Mouse (Mus musculus) kidney, adult 8-10 months (tissue): Measurements from ENCODE around the gene Rabl2.

Experiments
- DNase-seq, 2 experiments: peaks; one replicate each; pipeline ENCODE4 v3.0.0; 2022

Rabl2 gene

DNA sequence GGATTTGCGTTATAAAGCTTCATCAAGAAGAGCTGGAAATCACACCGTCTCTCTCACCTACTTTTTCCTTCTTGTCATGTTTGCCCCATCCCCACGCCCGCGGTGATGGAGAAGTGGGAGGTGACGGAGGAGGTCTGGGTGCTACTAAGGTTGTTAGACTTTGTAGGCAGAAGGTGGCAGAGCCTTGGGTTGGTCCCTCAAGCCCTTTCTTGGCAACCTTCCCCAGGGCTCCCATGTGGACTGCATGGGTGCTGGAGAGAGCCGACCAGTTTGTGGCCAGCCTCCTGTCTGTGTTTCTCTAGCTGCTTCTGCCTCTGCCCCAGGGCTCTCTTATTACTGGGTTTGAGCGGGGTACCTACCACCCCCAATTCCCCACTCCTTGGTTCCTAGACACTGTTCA lies 41.2 kb downstream of the Rabl2 start:
- DNase-seq, result no peak

DNA sequence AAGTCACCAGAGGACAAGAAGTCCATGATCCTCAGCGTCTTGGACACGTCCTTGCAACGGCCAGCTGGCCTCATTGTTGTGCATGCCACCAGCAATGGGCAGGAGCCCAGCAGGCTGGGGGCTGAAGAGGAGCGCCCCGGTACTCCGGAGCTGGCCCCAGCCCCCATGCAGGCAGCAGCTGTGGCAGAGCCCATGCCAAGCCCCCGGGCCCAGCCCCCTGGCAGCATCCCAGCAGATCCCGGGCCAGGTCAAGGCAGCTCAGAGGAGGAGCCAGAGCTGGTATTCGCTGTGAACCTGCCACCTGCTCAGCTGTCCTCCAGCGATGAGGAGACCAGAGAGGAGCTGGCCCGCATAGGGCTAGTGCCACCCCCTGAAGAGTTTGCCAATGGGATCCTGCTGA lies 42.9 kb downstream of the Rabl2 start:
- no peak for DNase-seq

DNA sequence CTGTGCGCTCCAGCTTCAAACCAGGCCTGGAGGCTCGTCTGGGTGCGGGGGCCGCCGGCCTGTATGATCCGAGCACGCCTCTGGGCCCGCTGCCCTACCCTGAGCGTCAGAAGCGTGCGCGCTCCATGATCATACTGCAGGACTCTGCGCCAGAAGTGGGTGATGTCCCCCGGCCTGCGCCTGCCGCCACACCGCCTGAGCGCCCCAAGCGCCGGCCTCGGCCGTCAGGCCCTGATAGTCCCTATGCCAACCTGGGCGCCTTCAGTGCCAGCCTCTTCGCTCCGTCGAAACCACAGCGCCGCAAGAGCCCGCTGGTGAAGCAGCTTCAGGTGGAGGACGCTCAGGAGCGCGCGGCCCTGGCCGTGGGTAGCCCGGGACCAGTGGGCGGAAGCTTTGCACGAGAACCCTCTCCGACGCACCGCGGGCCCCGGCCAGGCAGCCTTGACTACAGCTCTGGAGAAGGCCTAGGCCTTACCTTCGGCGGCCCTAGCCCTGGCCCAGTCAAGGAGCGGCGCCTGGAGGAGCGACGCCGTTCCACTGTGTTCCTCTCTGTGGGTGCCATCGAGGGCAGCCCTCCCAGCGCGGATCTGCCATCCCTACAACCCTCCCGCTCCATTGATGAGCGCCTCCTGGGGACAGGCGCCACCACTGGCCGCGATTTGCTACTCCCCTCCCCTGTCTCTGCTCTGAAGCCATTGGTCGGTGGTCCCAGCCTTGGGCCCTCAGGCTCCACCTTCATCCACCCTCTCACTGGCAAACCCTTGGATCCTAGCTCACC lies 43.7 kb downstream of the Rabl2 start:
- DNase-seq, result no peak

DNA sequence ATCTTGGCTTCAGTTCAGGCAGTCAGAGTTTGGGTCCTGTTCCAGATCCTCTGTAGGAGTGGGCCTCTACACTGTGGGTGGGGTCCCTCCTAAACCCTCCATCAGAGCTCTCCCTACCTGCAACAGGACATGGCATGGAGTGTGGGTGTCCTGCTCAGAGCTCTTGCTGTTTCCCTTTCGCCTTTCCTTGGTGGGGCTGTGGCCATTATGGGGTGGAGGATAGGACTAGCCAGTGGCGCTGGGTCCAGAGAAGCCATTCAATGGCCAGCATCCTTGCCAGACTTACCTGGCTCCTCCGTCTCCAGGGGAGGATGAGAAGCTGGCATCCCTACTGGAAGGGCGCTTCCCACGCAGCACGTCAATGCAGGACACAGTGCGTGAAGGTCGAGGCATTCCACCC lies 44.4 kb downstream of the Rabl2 start:
- no peak for DNase-seq

DNA sequence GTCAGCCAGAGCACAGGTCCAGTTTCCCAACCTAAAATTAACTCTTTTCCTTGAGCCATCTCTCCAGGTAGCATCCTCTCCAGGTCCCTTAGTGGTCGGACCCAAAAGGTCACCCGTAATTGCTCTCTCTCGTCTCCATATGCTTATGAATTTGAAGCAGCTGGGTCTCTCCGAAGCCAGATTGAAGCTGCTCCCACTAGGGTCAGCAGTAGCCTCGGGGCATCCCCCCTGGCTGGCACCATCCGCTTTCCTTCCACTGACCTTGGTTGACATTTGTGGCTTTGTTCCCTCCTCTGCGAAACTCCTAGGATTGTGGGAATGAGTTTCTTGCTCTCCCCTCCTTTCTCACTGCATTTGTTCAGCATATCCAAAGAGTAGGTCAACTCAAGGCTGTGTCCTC lies 47.6 kb downstream of the Rabl2 start:
- no peak for DNase-seq

DNA sequence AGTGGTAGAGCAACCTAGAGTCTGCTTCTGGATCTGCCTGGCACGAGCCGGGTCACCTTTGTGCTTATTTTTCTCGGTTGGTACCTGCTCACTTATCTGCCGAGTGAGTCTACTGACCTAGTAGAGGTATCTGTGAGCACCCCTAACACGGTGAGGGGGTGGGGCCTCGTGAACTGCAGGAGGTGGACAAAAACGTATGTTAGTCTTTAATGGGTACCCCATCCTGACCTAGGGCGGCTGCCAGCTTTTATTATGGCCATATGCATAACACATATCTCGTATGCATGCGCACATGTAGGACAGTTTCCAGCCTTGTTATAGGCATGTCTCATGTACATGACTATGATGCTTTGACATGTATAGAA lies 57.9 kb downstream of the Rabl2 start:
- no peak for DNase-seq

DNA sequence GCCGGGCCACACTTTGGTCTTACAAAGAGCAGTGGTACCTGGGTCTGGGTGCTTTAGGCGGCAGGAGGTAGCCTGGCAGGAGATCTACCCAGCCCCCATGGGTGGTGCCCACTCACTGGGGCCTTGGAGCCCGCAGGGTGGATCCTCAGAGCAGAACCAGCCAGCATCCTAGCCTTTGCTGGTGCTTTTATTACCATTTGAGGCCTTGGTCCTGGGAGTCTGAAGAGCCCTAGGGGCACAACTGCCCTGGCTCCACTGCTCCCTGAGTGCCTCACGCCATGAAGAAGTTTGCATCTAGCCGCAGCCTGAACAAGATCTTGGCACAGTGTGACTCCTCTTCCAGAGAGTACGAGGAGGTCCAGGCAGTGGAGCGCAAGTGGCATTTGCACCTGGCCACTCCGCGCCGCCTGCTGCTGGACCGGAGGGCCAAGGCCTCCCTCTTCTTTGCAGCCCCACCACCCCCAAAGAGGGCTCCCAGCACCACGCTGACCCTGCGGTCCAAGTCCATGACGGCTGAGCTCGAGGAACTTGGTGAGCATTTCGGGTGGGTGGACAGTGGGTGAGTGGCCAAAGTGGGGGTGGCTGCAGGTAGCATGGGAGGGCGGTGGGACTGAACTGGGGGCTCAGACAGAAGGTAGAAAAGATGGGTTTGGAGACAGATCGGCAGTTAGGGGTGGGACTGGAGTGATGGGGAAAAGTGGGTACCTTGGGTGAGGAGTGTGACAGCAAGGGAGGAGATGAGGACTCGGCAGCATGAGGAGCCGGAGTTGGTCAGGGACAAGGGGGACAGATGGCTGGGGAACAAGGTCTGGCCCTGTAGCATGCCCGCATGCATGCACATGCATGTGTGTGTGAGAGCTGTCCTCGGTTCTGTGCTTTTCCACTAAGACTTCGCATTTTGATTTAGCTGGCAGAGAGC lies 58.5 kb downstream of the Rabl2 start:
- DNase-seq, result no peak
